Mouse (Mus musculus): ENCODE measurements around the gene Hadh. TPM values are rescaled to one million over a fixed set of nuclear protein-coding genes. Genes with fewer than 3 reads are reported as not detected.

The Hadh gene
- polyA plus RNA-seq, 1 experiment, result 41.0 TPM

- TF ChIP-seq POLR2A (IDR thresholded peaks at IDR 0.05; ENCODE audit: borderline replicate concordance, low read depth, low read length) (no peak), CTCF (IDR thresholded peaks at IDR 0.05; ENCODE audit: low read depth, low read length) (peak; percentile 74)
- no peak overlapping the region for H3K4me3 ChIP-seq (ENCODE audit: insufficient read depth, low read length)
- H3K4me1 ChIP-seq (ENCODE audit: control insufficient read depth, insufficient read depth, low read length), result no peaks in the 10 kb centered on the region
- no peak overlapping the region for H3K27ac ChIP-seq (ENCODE audit: insufficient read depth, low read depth, low read length)
Measured at GRCm38 (mm10) chr3:131237785-131238633, 33.9 kb downstream of the Hadh start.

DNA sequence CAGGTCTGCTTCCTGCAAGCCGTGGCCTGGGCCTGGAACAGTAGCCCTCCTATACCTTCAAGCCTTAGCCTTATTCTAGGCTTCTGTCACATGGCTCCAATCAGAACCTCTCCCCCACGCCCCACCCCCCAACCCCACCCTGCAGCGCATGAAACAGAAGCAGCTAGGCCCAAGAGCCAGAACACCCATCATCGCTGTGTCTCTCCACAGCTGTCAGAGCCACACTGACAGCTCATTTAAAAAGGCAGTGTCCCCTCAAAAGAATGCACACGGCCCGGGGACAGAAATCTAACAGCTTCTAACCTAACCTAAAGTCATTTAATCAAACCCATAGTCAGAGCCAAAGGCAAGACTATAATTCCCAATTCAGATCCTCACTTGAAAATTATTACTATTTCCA is 34.8 kb downstream of the Hadh start:
- no peak for TF ChIP-seq CTCF (IDR thresholded peaks at IDR 0.05; ENCODE audit: low read depth, low read length)
- TF ChIP-seq POLR2A (IDR thresholded peaks at IDR 0.05; ENCODE audit: borderline replicate concordance, low read depth, low read length), result no peak
- no peak overlapping the region for H3K4me3 ChIP-seq (ENCODE audit: insufficient read depth, low read length)
- no peaks in the 10 kb centered on the region for H3K4me1 ChIP-seq (ENCODE audit: control insufficient read depth, insufficient read depth, low read length)
- no peak overlapping the region for H3K27ac ChIP-seq (ENCODE audit: insufficient read depth, low read depth, low read length)

DNA sequence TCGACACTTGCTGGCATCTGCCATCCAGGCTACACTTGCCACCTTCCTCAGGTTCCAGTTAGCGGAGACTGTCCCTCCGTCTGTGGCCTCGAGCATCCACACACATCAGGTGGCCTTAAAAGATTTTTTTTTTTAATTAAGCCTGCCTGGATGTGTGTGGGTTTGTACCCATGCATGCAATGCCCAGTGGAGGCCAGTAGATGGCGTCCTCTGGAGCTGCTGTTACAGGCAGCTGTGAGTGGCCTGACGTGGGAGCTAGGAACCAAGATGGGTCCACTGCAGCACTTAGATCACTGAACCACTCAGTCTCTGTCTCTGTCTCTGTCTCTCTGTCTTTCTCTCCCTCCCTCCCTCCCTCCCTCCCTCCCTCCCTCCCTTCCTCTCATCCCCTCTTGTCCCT is 43.8 kb downstream of the Hadh start:
- H3K27ac ChIP-seq (ENCODE audit: insufficient read depth, low read depth, low read length), result no peak overlapping the region
- H3K4me1 ChIP-seq (ENCODE audit: control insufficient read depth, insufficient read depth, low read length), result no peaks in the 10 kb centered on the region
- TF ChIP-seq POLR2A (IDR thresholded peaks at IDR 0.05; ENCODE audit: borderline replicate concordance, low read depth, low read length), result no peak
- TF ChIP-seq CTCF (IDR thresholded peaks at IDR 0.05; ENCODE audit: low read depth, low read length), result peak; percentile 33; the same call in 1 of the 2 replicates
- no peak overlapping the region for H3K4me3 ChIP-seq (ENCODE audit: insufficient read depth, low read length)

GRCm38 (mm10) chr3:131218636-131219390 is 53.1 kb downstream of the Hadh start:
- Histone ChIP-seq H3K4me1 (ENCODE audit: control insufficient read depth, insufficient read depth, low read length) (no peaks in the 10 kb centered on the region), H3K27ac (ENCODE audit: insufficient read depth, low read depth, low read length) (no peak overlapping the region), H3K4me3 (ENCODE audit: insufficient read depth, low read length) (no peak overlapping the region)
- no peak for TF ChIP-seq POLR2A (IDR thresholded peaks at IDR 0.05; ENCODE audit: borderline replicate concordance, low read depth, low read length)
- TF ChIP-seq CTCF (IDR thresholded peaks at IDR 0.05; ENCODE audit: low read depth, low read length), result no peak

- Histone ChIP-seq H3K4me1 (ENCODE audit: control insufficient read depth, insufficient read depth, low read length) (no peaks in the 10 kb centered on the region), H3K4me3 (ENCODE audit: insufficient read depth, low read length) (no peak overlapping the region), H3K27ac (ENCODE audit: insufficient read depth, low read depth, low read length) (no peak overlapping the region)
- TF ChIP-seq POLR2A (IDR thresholded peaks at IDR 0.05; ENCODE audit: borderline replicate concordance, low read depth, low read length), result no peak
- TF ChIP-seq CTCF (IDR thresholded peaks at IDR 0.05; ENCODE audit: low read depth, low read length), result peak; percentile 73
Measured at GRCm38 (mm10) chr3:131214841-131215240, 57.1 kb downstream of the Hadh start.

DNA sequence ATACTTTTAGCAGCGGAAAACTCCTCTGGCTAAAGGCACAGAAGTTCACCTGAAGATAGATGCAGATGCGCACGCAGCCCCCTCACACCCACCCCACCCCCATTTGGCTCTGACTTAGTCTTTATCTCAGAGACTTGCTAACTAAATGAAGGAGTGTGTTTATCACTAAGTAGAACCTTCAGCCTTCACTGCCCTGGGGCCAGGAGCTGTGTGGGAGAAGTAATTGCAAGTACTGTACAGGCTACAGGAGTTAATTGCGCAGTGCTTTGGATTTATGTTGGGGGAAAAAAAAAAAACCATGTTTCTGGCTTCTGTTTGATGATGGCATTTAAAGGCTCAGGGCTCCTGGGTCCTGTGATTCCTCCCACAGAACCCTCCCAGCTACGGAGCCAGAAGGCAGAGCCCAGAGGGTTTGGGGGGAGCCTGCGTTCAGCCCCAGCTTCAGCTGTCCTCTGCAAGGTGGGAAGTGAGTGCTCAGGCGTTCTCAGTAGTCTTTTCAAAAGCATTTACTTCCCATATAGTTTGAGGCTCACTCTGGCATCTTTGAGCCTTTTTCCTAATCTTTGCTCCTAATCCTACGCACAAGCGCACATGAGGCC is 57.7 kb downstream of the Hadh start:
- Histone ChIP-seq H3K4me3 (ENCODE audit: insufficient read depth, low read length) (no peak overlapping the region), H3K4me1 (ENCODE audit: control insufficient read depth, insufficient read depth, low read length) (no peaks in the 10 kb centered on the region), H3K27ac (ENCODE audit: insufficient read depth, low read depth, low read length) (no peak overlapping the region)
- TF ChIP-seq POLR2A (IDR thresholded peaks at IDR 0.05; ENCODE audit: borderline replicate concordance, low read depth, low read length) (no peak), CTCF (IDR thresholded peaks at IDR 0.05; ENCODE audit: low read depth, low read length) (no peak)

- peaks cover 4% of the 10 kb centered on the region for H3K4me1 ChIP-seq (ENCODE audit: control insufficient read depth, insufficient read depth, low read length)
- H3K4me3 ChIP-seq (ENCODE audit: insufficient read depth, low read length), result no peak overlapping the region
- H3K27ac ChIP-seq (ENCODE audit: insufficient read depth, low read depth, low read length), result no peak overlapping the region
- peak; percentile 44; the same call in 1 of the 2 replicates for TF ChIP-seq CTCF (IDR thresholded peaks at IDR 0.05; ENCODE audit: low read depth, low read length)
- TF ChIP-seq POLR2A (IDR thresholded peaks at IDR 0.05; ENCODE audit: borderline replicate concordance, low read depth, low read length), result no peak
Measured at GRCm38 (mm10) chr3:131212200-131212599, 59.7 kb downstream of the Hadh start.

DNA sequence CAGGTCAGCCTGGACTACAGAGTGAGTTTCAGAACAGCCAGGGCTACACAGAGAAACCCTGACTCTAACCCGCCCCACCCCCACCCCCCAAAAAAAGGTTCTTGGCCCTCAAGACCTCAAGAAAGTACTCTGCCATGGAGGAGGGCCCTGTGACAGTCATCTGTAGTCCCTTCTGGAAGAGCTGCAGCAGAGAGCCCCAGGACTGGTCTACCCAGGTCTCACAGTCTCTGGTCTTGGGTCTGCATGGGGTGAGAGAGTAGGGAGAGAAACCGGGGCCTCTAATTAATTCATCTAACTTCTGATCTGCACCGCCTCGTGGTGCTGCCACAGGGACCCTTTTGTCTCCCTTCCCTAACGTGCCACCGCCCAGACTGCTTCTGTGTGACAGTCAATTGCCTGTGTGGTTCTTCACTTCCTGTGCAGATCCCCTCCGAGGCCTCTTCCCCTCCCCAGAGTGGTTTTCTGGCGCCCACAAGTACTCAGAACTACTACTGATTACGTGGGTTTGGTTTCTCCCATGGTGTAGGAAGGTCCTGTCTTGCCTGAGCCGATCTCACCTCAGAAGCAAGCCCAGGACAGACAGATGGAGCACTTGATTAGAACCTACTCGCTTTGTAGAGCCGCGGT is 63.5 kb downstream of the Hadh start:
- H3K4me1 ChIP-seq (ENCODE audit: control insufficient read depth, insufficient read depth, low read length), result peaks cover 4% of the 10 kb centered on the region
- H3K4me3 ChIP-seq (ENCODE audit: insufficient read depth, low read length), result no peak overlapping the region
- H3K27ac ChIP-seq (ENCODE audit: insufficient read depth, low read depth, low read length), result no peak overlapping the region
- no peak for TF ChIP-seq CTCF (IDR thresholded peaks at IDR 0.05; ENCODE audit: low read depth, low read length)

DNA sequence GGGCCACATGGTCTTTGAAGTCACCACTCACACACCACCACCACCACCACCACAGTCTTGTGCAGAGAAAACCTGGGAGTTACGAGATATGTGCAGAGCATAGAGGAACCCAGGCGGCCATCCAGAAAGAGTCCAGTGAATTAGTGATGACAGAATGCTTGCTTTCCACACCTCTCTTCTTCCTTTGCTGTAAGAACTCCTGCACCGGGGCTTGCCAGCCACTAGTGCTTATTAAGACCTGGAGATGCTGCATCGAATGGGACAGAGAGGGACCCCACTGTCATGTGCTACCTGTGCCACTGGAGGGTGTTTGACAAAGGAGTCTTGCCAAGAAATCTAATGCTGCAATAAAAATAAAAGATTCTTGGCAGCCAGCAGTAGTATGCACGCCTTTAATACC is 64.1 kb downstream of the Hadh start:
- no peak overlapping the region for H3K4me3 ChIP-seq (ENCODE audit: insufficient read depth, low read length)
- TF ChIP-seq CTCF (IDR thresholded peaks at IDR 0.05; ENCODE audit: low read depth, low read length), result no peak
- no peak for TF ChIP-seq POLR2A (IDR thresholded peaks at IDR 0.05; ENCODE audit: borderline replicate concordance, low read depth, low read length)
- peaks cover 4% of the 10 kb centered on the region for H3K4me1 ChIP-seq (ENCODE audit: control insufficient read depth, insufficient read depth, low read length)
- no peak overlapping the region for H3K27ac ChIP-seq (ENCODE audit: insufficient read depth, low read depth, low read length)

Measured in bone marrow macrophage, adult 2 months (primary cell).